8 mouse cellular contexts compared by ENCODE assay signal in the genomic region with DNA sequence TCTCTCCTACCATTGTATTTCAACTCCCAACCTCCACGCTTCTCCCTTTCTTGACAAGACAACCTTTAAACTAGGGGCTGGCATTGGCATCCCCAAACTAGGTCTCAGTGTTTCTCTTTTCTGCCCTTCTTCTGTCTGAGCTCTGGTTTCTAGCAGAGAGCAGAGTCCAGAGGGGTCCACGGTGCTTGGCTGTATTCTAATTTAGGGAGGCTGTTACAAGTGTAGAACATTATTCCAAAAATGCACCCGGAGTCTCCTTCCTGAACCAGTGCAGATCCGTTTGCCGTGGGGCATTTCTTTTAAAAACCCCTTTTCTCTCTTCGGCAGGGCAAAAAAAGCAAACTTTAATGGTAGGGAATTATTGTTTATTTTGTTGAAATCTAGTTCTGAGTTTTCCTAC. TPM values are rescaled to one million over a fixed set of nuclear protein-coding genes. Genes with fewer than 3 reads are reported as not detected.
A peak's percentile ranks its signal among the peaks of the same experiment; 100 is the strongest.
DNase-seq lines count a peak whose midpoint lies in the region; ATAC-seq and TF ChIP-seq lines count a peak whose summit lies in the region.

No protein-coding gene starts in this region.

- H3K4me2 ChIP-seq in liver, embryonic 15.5 days: peak overlapping the region; percentile 94

- peak overlapping the region; percentile 94 for H3K27ac ChIP-seq in kidney, adult 2 months (ENCODE audit: insufficient read depth, low read depth, low read length)
- H3K27ac ChIP-seq in bone marrow macrophage, adult 2 months (ENCODE audit: insufficient read depth, low read depth, low read length): peak overlapping the region; percentile 85
- H3K27ac ChIP-seq in liver, embryonic 15.5 days (replicated peaks): peak overlapping the region; percentile 97

- H3K36me3 ChIP-seq in kidney, adult 2 months (ENCODE audit: control insufficient read depth, insufficient read depth, low read length): no peaks in the 10 kb centered on the region
- peaks cover 20% of the 10 kb centered on the region for H3K36me3 ChIP-seq in liver, embryonic 15.5 days (replicated peaks)

- H3K9me3 ChIP-seq in liver, embryonic 15.5 days (replicated peaks): no peaks in the 10 kb centered on the region

- no peaks in the 10 kb centered on the region for H3K27me3 ChIP-seq in kidney, adult 2 months (replicated peaks; ENCODE audit: control insufficient read depth, insufficient read depth, low read length)
- H3K27me3 ChIP-seq in liver, embryonic 15.5 days: no peaks in the 10 kb centered on the region

- 2% methylated on average over 6 of the region's 6 CpGs for WGBS in kidney, adult 2 months
- 2% methylated on average over 6 of the region's 6 CpGs for WGBS in liver, embryonic 15.5 days (ENCODE audit: insufficient replicate concordance)

- DNase-seq in kidney, adult 2 months: no peak
- DNase-seq in kidney, postnatal 14 days: no peak
- DNase-seq in heart, postnatal 36 days: peak; percentile 39 to 64
- DNase-seq in thymus, postnatal 14 days: peak; percentile 44
- no peak for DNase-seq in embryo, embryonic 10 days (ENCODE audit: low spot score)
- DNase-seq in urinary bladder, postnatal 4 days (ENCODE audit: low spot score in 2 of 2): no peak

- H3K4me1 ChIP-seq in kidney, adult 2 months (ENCODE audit: control insufficient read depth, insufficient read depth, low read length): peaks cover 15% of the 10 kb centered on the region
- peaks cover 27% of the 10 kb centered on the region for H3K4me1 ChIP-seq in bone marrow macrophage, adult 2 months (ENCODE audit: control insufficient read depth, insufficient read depth, low read length)
- H3K4me1 ChIP-seq in liver, embryonic 15.5 days (replicated peaks): peaks cover 66% of the 10 kb centered on the region

- H3K9ac ChIP-seq in liver, embryonic 15.5 days: peak overlapping the region; percentile 94

- intact Hi-C loops in heart, postnatal 36 days (cut with DNase I): loop anchor here (1.0 to 5.0 kb wide), 5 partner anchors 63 to 268 kb away; partner anchors contain the start of genes Cyb5rl, Mrpl37, Tceanc2 and Tmem59

- TF ChIP-seq CTCF in kidney, adult 2 months (conservative IDR thresholded peaks at IDR 0.05; ENCODE audit: insufficient read depth, insufficient read length, low read depth, low read length): no peak
- TF ChIP-seq CTCF in bone marrow macrophage, adult 2 months (IDR thresholded peaks at IDR 0.05; ENCODE audit: low read depth, low read length): no peak

- H3K4me3 ChIP-seq in kidney, adult 2 months (ENCODE audit: insufficient read depth, low read depth, low read length): peak overlapping the region; percentile 32; the same call in 1 of the 2 replicates
- peak overlapping the region; percentile 49 for H3K4me3 ChIP-seq in bone marrow macrophage, adult 2 months (ENCODE audit: insufficient read depth, low read length)
- H3K4me3 ChIP-seq in liver, embryonic 15.5 days (replicated peaks): peak overlapping the region; percentile 97

- TF ChIP-seq POLR2A in kidney, adult 2 months (IDR thresholded peaks at IDR 0.05; ENCODE audit: low read depth, low read length): no peak
- no peak for TF ChIP-seq POLR2A in bone marrow macrophage, adult 2 months (IDR thresholded peaks at IDR 0.05; ENCODE audit: borderline replicate concordance, low read depth, low read length)

- ATAC-seq in liver, embryonic 15.5 days (ENCODE audit: insufficient read depth): no peak

RNA-seq across cellular contexts. Expression of gene Ssbp3, which starts 0.7 kb away (rescaled TPM):
- polyA plus RNA-seq in kidney, adult 2 months (2012; rRNA removed): 44.6 and 48.6 TPM in 2 replicates
- polyA plus RNA-seq in bone marrow macrophage, adult 2 months (2012; ENCODE audit: insufficient read depth, insufficient read length, missing spikeins): 34.8 and 39.3 TPM in 2 replicates
- total RNA-seq in heart, postnatal 36 days (2021): 10 to 100 TPM; 38.7 to 39.4 TPM
- 45.7 and 50.5 TPM in 2 replicates for polyA plus RNA-seq in liver, embryonic 15.5 days (2015; fragmentation: Nextera tagmentation; extraction: Ambion mirVana)

Comparison
In these comparisons a context has a peak if more than half of its experiments do, and no peak if none do; other contexts are left out.
1. DNase-seq: peak in heart, postnatal 36 days (2 of 2) and thymus, postnatal 14 days (single experiment); none in kidney, adult 2 months (single experiment), kidney, postnatal 14 days (single experiment), embryo, embryonic 10 days (single experiment) and urinary bladder, postnatal 4 days (0 of 2).
2. H3K4me3 ChIP-seq: peak in every context shown above with its lines; median percentile 97 in liver, embryonic 15.5 days; 49 in bone marrow macrophage, adult 2 months; 32 in kidney, adult 2 months.
3. Peak in every context shown above with its lines, with median percentiles within 50 percentile points of each other: H3K27ac ChIP-seq.